Mouse (Mus musculus) small intestine, adult 2 months (tissue): ENCODE measurements around the gene Fam83d. TPM values are rescaled to one million over a fixed set of nuclear protein-coding genes. Genes with fewer than 3 reads are reported as not detected.

ENCODE experiments used
- H3K27ac ChIP-seq: fragments of 200-500 bp; 2 replicates; pipeline ENCODE4 v1.5.1; 2012; ENCODE audit warnings: low read depth, low read length, control low read depth, inconsistent platforms; ENCODE audit not compliant: insufficient read depth
- H3K27me3 ChIP-seq: fragments of 200-500 bp; 2 replicates; pipeline ENCODE4 v1.6.1; 2012; ENCODE audit warnings: mild to moderate bottlenecking, moderate library complexity, low read length, inconsistent platforms; ENCODE audit not compliant: control insufficient read depth, insufficient read depth
- H3K36me3 ChIP-seq: fragments of 200-500 bp; 2 replicates; pipeline ENCODE4 v1.6.1; 2012; ENCODE audit warnings: mild to moderate bottlenecking, low read length, control low read depth, inconsistent platforms; ENCODE audit not compliant: control insufficient read depth, insufficient read depth
- H3K4me1 ChIP-seq: fragments of 200-500 bp; 2 replicates; pipeline ENCODE4 v1.6.1; 2012; ENCODE audit warnings: low read length, inconsistent platforms, mixed read lengths; ENCODE audit not compliant: control insufficient read depth, insufficient read depth, insufficient read length
- H3K4me3 ChIP-seq: fragments of 200-500 bp; 2 replicates; pipeline ENCODE4 v1.5.1; 2012; ENCODE audit warnings: low read depth, mild to moderate bottlenecking, control low read depth, inconsistent platforms, low read length, moderate library complexity
- CTCF ChIP-seq: fragments of 200-500 bp; IDR thresholded peaks from 2 replicates; pipeline ENCODE4 v1.5.1; 2012; ENCODE audit warnings: low read depth, mild to moderate bottlenecking, control low read depth, inconsistent platforms, low read length, moderate library complexity, mixed read lengths; ENCODE audit not compliant: insufficient replicate concordance, insufficient read length; ENCODE audit errors: extremely low read depth
- POLR2A ChIP-seq: fragments of 200-500 bp; IDR thresholded peaks from 2 replicates; pipeline ENCODE4 v1.6.1; 2012; ENCODE audit warnings: low read depth, mild to moderate bottlenecking, control low read depth, inconsistent platforms, low read length, moderate library complexity
- WGBS: fragments of 180-500 bp; shearing (Covaris S2); methylation state at CpG from one replicate; pipeline ENCODE4 v1.1.7; 2018; 5-methylcytosine and 5-hydroxymethylcytosine counted together
- polyA plus RNA-seq: library from polyadenylated mRNA; depleted of rRNA; stranded (reverse); fragments of >200 nt; gene quantifications from 2 replicates; pipeline ENCODE4 v1.2.3, GENCODE M21; 2012

Gene Fam83d
- polyA plus RNA-seq, 1 experiment, result 21.3 TPM

- peak overlapping the region; percentile 3; the same call in 1 of the 2 replicates for H3K4me3 ChIP-seq
- TF ChIP-seq CTCF (no peak), POLR2A (no peak)
- no peak overlapping the region for H3K27ac ChIP-seq
- no peaks in the 10 kb centered on the region for H3K36me3 ChIP-seq
- H3K4me1 ChIP-seq, result peaks cover 11% of the 10 kb centered on the region; the same call in 1 of the 2 replicates
- H3K27me3 ChIP-seq, result no peaks in the 10 kb centered on the region
- 68% methylated on average over 13 of the region's 13 CpGs for WGBS
These were observed 2.3 kb downstream of the Fam83d start for GRCm38 (mm10) chr2:158770126-158770757.

- peaks cover 11% of the 10 kb centered on the region; the same call in 1 of the 2 replicates for H3K4me1 ChIP-seq
- no peak for TF ChIP-seq POLR2A
- no peak for TF ChIP-seq CTCF
- H3K27ac ChIP-seq, result no peak overlapping the region
- no peaks in the 10 kb centered on the region for H3K36me3 ChIP-seq
- H3K27me3 ChIP-seq, result no peaks in the 10 kb centered on the region
- H3K4me3 ChIP-seq, result no peak overlapping the region
- 69% methylated on average over 11 of the region's 11 CpGs for WGBS
These were observed 3.3 kb downstream of the Fam83d start for GRCm38 (mm10) chr2:158771066-158771763.

- no peak overlapping the region for H3K27ac ChIP-seq
- no peaks in the 10 kb centered on the region for H3K27me3 ChIP-seq
- TF ChIP-seq POLR2A (no peak), CTCF (no peak)
- 88% methylated on average over 13 of the region's 13 CpGs for WGBS
- H3K4me3 ChIP-seq, result no peak overlapping the region
- H3K4me1 ChIP-seq, result peaks cover 24% of the 10 kb centered on the region
- no peaks in the 10 kb centered on the region for H3K36me3 ChIP-seq
These were observed 4.9 kb downstream of the Fam83d start for GRCm38 (mm10) chr2:158772808-158773207.

GRCm38 (mm10) chr2:158774886-158775285, 7.0 kb downstream of the Fam83d start:
- peaks cover 18% of the 10 kb centered on the region for H3K4me1 ChIP-seq
- 66% methylated on average over 8 of the region's 8 CpGs for WGBS
- H3K27me3 ChIP-seq, result no peaks in the 10 kb centered on the region
- peaks cover 5% of the 10 kb centered on the region for H3K36me3 ChIP-seq
- no peak for TF ChIP-seq CTCF
- TF ChIP-seq POLR2A, result no peak
- no peak overlapping the region for H3K4me3 ChIP-seq
- no peak overlapping the region for H3K27ac ChIP-seq

GRCm38 (mm10) chr2:158776716-158777115, 8.8 kb downstream of the Fam83d start:
- H3K4me1 ChIP-seq, result peaks cover 13% of the 10 kb centered on the region
- WGBS, result 33% methylated on average over 4 of the region's 4 CpGs
- peaks cover 13% of the 10 kb centered on the region for H3K36me3 ChIP-seq
- no peak overlapping the region for H3K27ac ChIP-seq
- TF ChIP-seq CTCF (no peak), POLR2A (no peak)
- H3K4me3 ChIP-seq, result no peak overlapping the region
- no peaks in the 10 kb centered on the region for H3K27me3 ChIP-seq

DNA sequence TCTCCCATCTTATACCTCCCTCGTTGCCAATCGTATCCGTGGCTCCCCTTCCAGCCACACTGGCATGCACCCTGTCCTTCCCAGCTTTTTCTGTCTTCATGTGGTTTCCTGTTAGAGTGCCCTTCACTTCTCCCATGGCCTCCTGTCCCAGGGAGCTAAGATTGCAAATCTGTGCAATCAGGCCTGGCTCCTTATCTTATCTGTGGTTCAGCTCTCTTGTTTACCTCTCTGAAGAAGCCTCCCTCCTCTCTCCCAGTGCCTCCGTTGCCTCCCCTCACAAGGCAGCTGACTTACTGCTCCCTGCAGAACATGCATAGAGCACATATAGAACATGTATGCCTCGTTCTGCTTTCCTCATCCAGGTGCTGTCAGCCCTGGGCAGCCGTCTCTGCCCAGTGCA, 9.6 kb downstream of the Fam83d start:
- WGBS, result 20% methylated on average over 6 of the region's 6 CpGs
- Histone ChIP-seq H3K27ac (no peak overlapping the region), H3K4me1 (peaks cover 13% of the 10 kb centered on the region), H3K4me3 (no peak overlapping the region), H3K27me3 (no peaks in the 10 kb centered on the region), H3K36me3 (peaks cover 15% of the 10 kb centered on the region)
- no peak for TF ChIP-seq CTCF
- TF ChIP-seq POLR2A, result no peak

GRCm38 (mm10) chr2:158778349-158778748, 10.5 kb downstream of the Fam83d start:
- no peak overlapping the region for H3K27ac ChIP-seq
- no peaks in the 10 kb centered on the region for H3K27me3 ChIP-seq
- no peak overlapping the region for H3K4me3 ChIP-seq
- peaks cover 13% of the 10 kb centered on the region for H3K4me1 ChIP-seq
- WGBS, result 88% methylated on average over 7 of the region's 7 CpGs
- TF ChIP-seq POLR2A, result no peak
- TF ChIP-seq CTCF, result no peak
- H3K36me3 ChIP-seq, result peaks cover 15% of the 10 kb centered on the region
